Mouse (Mus musculus) forebrain, embryonic 15.5 days (tissue): ENCODE data around the gene Akap13. TPM values are rescaled to one million over a fixed set of nuclear protein-coding genes. Genes with fewer than 3 reads are reported as not detected.

Experiments used
- ATAC-seq: fragments of 200-750 bp; cut with Nextera tagmentation; replicated peaks from 2 replicates; pipeline ENCODE4 v1.8.0; 2017; ENCODE audit warnings: mild to moderate bottlenecking, moderate TSS enrichment, moderate library complexity
- H3K27ac ChIP-seq: fragments of 300-500 bp; sonication (generic); replicated peaks from 2 replicates; pipeline ENCODE4 v1.5.1; 2015; ENCODE audit warnings: mild to moderate bottlenecking, inconsistent platforms
- H3K27me3 ChIP-seq: fragments of 300-500 bp; sonication (generic); 2 replicates; pipeline ENCODE4 v1.6.1; 2015; ENCODE audit warnings: inconsistent platforms
- H3K36me3 ChIP-seq: fragments of 300-500 bp; sonication (generic); 2 replicates; pipeline ENCODE4 v1.6.1; 2015; ENCODE audit warnings: mild to moderate bottlenecking, inconsistent platforms
- H3K4me1 ChIP-seq: fragments of 300-500 bp; sonication (generic); 2 replicates; pipeline ENCODE4 v1.6.1; 2015; ENCODE audit warnings: inconsistent platforms
- H3K4me2 ChIP-seq: fragments of 300-500 bp; sonication (generic); replicated peaks from 2 replicates; pipeline ENCODE4 v1.6.1; 2015; ENCODE audit warnings: mild to moderate bottlenecking, inconsistent platforms
- H3K4me3 ChIP-seq: fragments of 300-500 bp; sonication (generic); 2 replicates; pipeline ENCODE4 v1.5.1; 2015; ENCODE audit warnings: mild to moderate bottlenecking, inconsistent platforms
- H3K9ac ChIP-seq: fragments of 300-500 bp; sonication (generic); replicated peaks from 2 replicates; pipeline ENCODE4 v1.6.1; 2015; ENCODE audit warnings: mild to moderate bottlenecking, inconsistent platforms
- H3K9me3 ChIP-seq: fragments of 300-500 bp; sonication (generic); 2 replicates; pipeline ENCODE4 v1.6.1; 2016; ENCODE audit warnings: inconsistent platforms
- WGBS: fragments of 180-500 bp; shearing (Covaris S2); methylation state at CpG from one replicate; pipeline ENCODE4 v1.1.7; 2015; ENCODE audit warnings: mixed read lengths; 5-methylcytosine and 5-hydroxymethylcytosine counted together
- polyA plus RNA-seq: library from polyadenylated mRNA; unstranded; fragments of >200 nt; fragmentation: Nextera tagmentation; extraction: Ambion mirVana; gene quantifications from 2 replicates; pipeline ENCODE4 v1.2.1, GENCODE M21; 2015

Akap13 gene
- polyA plus RNA-seq, 1 experiment from 2014 or later, result 13.3 TPM

DNA sequence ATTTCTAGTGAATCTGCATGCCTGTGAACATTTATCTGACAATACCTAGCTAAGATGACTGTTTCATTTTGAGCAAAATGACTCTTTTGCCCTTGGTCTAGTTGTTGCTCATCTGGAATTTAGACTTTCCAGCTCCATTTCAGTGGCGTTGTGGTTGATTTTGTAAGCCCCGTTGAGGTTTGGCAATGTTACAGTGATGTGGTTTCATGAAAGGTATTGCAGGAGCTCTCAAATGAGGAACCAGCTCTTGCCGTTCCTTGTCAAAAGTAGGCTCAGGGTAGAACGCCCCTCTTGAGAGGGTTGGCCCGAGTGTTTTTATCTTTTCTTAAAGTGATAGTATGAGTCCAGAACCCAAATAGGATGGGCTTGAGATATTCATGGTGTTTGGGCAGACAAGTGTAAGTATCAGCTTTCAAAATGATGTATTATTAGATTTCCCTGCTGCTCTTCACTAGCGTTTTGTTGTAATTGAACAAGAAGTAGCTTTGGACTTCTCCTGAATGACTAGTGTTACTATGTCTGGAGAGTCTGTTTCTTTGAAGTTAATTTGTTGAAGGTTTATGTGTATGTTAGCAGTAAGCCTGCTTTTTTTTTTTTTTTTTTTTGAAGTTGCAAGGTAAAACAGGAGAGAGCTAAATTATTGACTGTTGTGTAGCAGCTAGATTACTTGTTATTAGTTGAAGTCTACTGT lies 140.9 kb downstream of the Akap13 start:
- Histone ChIP-seq H3K9me3 (no peaks in the 10 kb centered on the region), H3K27ac (no peak overlapping the region), H3K36me3 (no peaks in the 10 kb centered on the region), H3K9ac (no peak overlapping the region), H3K4me2 (no peak overlapping the region), H3K4me1 (no peaks in the 10 kb centered on the region), H3K27me3 (no peaks in the 10 kb centered on the region), H3K4me3 (no peak overlapping the region)
- 87% methylated on average over 6 of the region's 6 CpGs for WGBS
- no peak for ATAC-seq

DNA sequence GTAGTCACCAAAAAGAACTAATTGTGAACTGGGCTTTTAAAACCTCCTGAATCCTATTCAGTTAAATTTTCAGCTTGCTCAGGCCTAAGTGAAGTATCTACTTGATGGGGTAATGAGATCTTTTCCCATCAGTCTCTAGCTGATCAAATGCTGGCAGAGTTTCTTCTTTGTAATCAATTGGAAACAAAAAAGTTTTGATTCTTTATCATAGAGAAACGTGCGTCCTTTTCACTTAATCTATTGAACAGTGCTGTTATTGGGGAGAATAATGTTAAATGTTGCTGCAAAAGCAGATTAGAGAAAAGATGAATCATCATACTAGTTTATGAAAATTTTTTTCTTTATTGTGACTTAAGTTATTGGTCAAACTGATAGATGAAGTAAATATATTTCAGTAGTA lies 142.5 kb downstream of the Akap13 start:
- 63% methylated on average over 2 of the region's 2 CpGs for WGBS
- no peaks in the 10 kb centered on the region for H3K4me1 ChIP-seq

DNA sequence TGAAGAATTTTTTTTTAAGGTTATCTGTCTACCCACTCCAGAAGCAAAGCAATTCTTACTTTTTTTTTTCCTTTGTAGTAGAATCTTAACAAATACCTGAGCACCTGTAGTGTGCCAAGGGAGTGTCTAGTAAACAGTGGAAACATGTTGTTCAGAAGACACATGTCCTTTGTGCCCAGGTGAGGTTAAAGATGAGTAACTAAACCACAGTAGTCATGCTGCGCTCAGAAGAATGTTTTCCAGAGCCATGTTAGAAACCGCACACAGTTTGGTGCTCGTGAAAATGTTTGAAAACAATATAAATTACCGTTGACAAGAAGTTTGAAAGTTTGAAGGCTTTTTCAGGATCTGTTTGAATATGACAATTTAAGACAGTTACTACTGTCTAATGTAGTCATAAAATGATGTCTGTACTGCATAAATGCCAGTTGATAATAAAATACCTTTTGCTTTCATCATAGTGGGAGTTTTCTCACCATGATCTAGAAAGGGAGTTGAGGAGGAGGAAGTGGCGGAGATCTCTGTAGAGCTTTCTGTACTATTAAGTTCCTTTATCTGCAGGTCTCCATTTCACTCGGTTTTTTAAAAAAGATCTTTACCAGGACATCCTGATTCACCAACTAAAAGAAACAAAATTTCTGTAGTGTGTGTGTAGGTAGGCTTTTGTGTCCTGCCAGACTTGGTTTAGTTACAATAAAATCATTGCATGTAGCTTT lies 145.2 kb downstream of the Akap13 start:
- Histone ChIP-seq H3K27ac (no peak overlapping the region), H3K4me1 (no peaks in the 10 kb centered on the region), H3K4me2 (no peak overlapping the region), H3K9me3 (no peaks in the 10 kb centered on the region), H3K36me3 (no peaks in the 10 kb centered on the region), H3K9ac (no peak overlapping the region), H3K27me3 (no peaks in the 10 kb centered on the region), H3K4me3 (no peak overlapping the region)
- ATAC-seq, result no peak
- WGBS, result 94% methylated on average over 6 of the region's 6 CpGs

More for the DNA sequence above, 142.5 kb downstream of the Akap13 start:
- Histone ChIP-seq H3K4me3 (no peak overlapping the region), H3K9me3 (no peaks in the 10 kb centered on the region), H3K4me2 (no peak overlapping the region), H3K36me3 (no peaks in the 10 kb centered on the region), H3K9ac (no peak overlapping the region), H3K27ac (no peak overlapping the region), H3K27me3 (no peaks in the 10 kb centered on the region)
- no peak for ATAC-seq

DNA sequence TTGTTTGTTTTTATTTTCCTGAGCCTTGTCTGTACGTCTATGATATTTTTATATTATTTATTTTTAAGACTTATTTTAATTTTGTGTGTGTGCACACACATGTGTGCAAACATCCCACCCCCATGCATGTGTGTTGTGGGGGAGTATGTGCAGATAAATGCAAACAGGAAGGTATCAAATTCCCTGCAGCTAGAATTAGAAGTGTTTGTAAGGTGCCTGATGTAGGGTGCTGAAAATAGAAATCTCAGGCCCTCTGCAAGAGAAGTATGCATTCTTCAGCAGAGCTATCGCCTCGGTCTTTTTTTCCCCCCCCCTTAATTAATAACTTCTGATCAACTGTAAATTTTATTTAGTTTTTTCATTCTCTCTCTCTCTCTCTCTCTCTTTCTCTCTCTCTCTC lies 151.9 kb downstream of the Akap13 start:
- H3K9me3 ChIP-seq, result no peaks in the 10 kb centered on the region
- 91% methylated on average over 3 of the region's 3 CpGs for WGBS
- no peaks in the 10 kb centered on the region for H3K36me3 ChIP-seq
- no peaks in the 10 kb centered on the region for H3K4me1 ChIP-seq
- no peak overlapping the region for H3K9ac ChIP-seq
- no peak for ATAC-seq
- H3K27me3 ChIP-seq, result no peaks in the 10 kb centered on the region
- no peak overlapping the region for H3K27ac ChIP-seq
- H3K4me2 ChIP-seq, result no peak overlapping the region
- no peak overlapping the region for H3K4me3 ChIP-seq

GRCm38 (mm10) chr7:75608716-75609115 lies 153.4 kb downstream of the Akap13 start:
- H3K4me1 ChIP-seq, result no peaks in the 10 kb centered on the region
- no peaks in the 10 kb centered on the region for H3K27me3 ChIP-seq
- H3K4me2 ChIP-seq, result no peak overlapping the region
- H3K9ac ChIP-seq, result no peak overlapping the region
- H3K9me3 ChIP-seq, result no peaks in the 10 kb centered on the region
- 77% methylated on average over 5 of the region's 5 CpGs for WGBS
- H3K4me3 ChIP-seq, result no peak overlapping the region
- no peak overlapping the region for H3K27ac ChIP-seq
- H3K36me3 ChIP-seq, result no peaks in the 10 kb centered on the region
- no peak for ATAC-seq

- Histone ChIP-seq H3K9ac (no peak overlapping the region), H3K36me3 (no peaks in the 10 kb centered on the region), H3K4me3 (no peak overlapping the region), H3K27me3 (no peaks in the 10 kb centered on the region), H3K4me2 (no peak overlapping the region), H3K4me1 (no peaks in the 10 kb centered on the region), H3K9me3 (no peaks in the 10 kb centered on the region), H3K27ac (no peak overlapping the region)
- ATAC-seq, result no peak
- 86% methylated on average over 14 of the region's 14 CpGs for WGBS
These were observed 154.3 kb downstream of the Akap13 start for GRCm38 (mm10) chr7:75609456-75610262.

DNA sequence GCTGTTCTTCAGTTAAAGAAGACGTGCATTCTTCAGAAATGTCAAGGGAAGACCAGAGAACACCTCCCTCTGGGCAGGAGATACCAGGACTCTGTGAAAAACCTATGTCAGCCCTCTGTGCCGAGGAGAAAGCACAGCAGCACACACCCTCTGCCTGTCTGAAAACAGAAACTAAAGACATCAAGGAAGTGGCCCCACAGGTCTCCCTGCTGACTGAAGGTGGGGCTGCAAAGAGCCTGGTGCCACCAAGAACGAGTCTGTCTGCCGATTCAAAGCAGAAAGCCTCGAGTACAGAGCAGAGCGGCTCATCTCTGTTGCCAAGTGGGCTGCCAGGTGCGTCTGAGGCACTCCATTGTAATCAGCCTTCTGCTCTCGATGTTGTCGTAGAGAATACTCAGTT lies 155.1 kb downstream of the Akap13 start:
- no peak overlapping the region for H3K4me2 ChIP-seq
- no peaks in the 10 kb centered on the region for H3K27me3 ChIP-seq
- ATAC-seq, result no peak
- no peaks in the 10 kb centered on the region for H3K36me3 ChIP-seq
- H3K27ac ChIP-seq, result no peak overlapping the region
- WGBS, result 89% methylated on average over 9 of the region's 9 CpGs
- H3K4me3 ChIP-seq, result no peak overlapping the region
- H3K9ac ChIP-seq, result no peak overlapping the region
- H3K4me1 ChIP-seq, result no peaks in the 10 kb centered on the region
- no peaks in the 10 kb centered on the region for H3K9me3 ChIP-seq

- no peak for ATAC-seq
- Histone ChIP-seq H3K27me3 (no peaks in the 10 kb centered on the region), H3K4me1 (no peaks in the 10 kb centered on the region), H3K9ac (no peak overlapping the region), H3K9me3 (no peaks in the 10 kb centered on the region), H3K4me2 (no peak overlapping the region), H3K27ac (no peak overlapping the region), H3K4me3 (no peak overlapping the region), H3K36me3 (no peaks in the 10 kb centered on the region)
- WGBS, result 88% methylated on average over 15 of the region's 15 CpGs
These were observed 156.1 kb downstream of the Akap13 start for GRCm38 (mm10) chr7:75611261-75611950.

- Histone ChIP-seq H3K27me3 (no peaks in the 10 kb centered on the region), H3K4me1 (no peaks in the 10 kb centered on the region), H3K4me3 (no peak overlapping the region), H3K4me2 (no peak overlapping the region), H3K9ac (no peak overlapping the region), H3K9me3 (no peaks in the 10 kb centered on the region), H3K36me3 (no peaks in the 10 kb centered on the region), H3K27ac (no peak overlapping the region)
- no peak for ATAC-seq
- WGBS, result 79% methylated on average over 13 of the region's 13 CpGs
These were observed 156.8 kb downstream of the Akap13 start for GRCm38 (mm10) chr7:75612000-75612682.

GRCm38 (mm10) chr7:75612683-75613053 lies 157.3 kb downstream of the Akap13 start:
- Histone ChIP-seq H3K27ac (no peak overlapping the region), H3K9me3 (no peaks in the 10 kb centered on the region), H3K9ac (no peak overlapping the region), H3K4me2 (no peak overlapping the region), H3K36me3 (no peaks in the 10 kb centered on the region), H3K4me3 (no peak overlapping the region), H3K27me3 (no peaks in the 10 kb centered on the region), H3K4me1 (no peaks in the 10 kb centered on the region)
- no peak for ATAC-seq

DNA sequence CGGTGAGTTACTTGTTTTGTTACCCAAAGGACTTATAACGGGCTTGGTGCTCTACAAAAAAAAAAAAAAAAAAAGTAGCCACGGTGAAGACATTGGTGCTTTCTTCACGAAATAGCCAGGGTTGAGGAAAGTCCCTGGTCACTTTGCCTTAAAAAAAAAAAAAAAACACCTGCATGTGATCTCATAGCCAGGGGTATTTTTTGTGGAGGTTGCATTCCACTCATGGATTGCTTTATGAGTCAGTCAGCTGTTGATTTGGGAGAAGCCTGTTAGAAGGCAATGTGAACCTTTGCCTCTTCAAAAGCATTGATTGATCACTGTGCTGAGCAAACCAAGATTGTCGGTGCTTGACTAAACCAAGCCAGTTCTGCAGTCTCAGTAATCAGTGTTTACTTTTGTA lies 157.9 kb downstream of the Akap13 start:
- no peak overlapping the region for H3K27ac ChIP-seq
- H3K4me1 ChIP-seq, result no peaks in the 10 kb centered on the region
- H3K9me3 ChIP-seq, result no peaks in the 10 kb centered on the region
- ATAC-seq, result no peak
- WGBS, result 84% methylated on average over 5 of the region's 5 CpGs
- no peaks in the 10 kb centered on the region for H3K36me3 ChIP-seq
- H3K4me2 ChIP-seq, result no peak overlapping the region
- H3K9ac ChIP-seq, result no peak overlapping the region
- no peaks in the 10 kb centered on the region for H3K27me3 ChIP-seq
- H3K4me3 ChIP-seq, result no peak overlapping the region
